Mouse (Mus musculus) heart, adult 2 months (tissue): ENCODE data around the gene Lgmn.

ENCODE experiments used
- CTCF ChIP-seq: fragments of 200-600 bp; IDR thresholded peaks from 2 replicates; pipeline ENCODE4 v1.8.1; 2022; ENCODE audit warnings: antibody characterized with exemption, mild to moderate bottlenecking, moderate library complexity
- EP300 ChIP-seq: fragments of 200-500 bp; IDR thresholded peaks from 2 replicates; pipeline ENCODE4 v1.6.1; 2011; ENCODE audit warnings: low read depth, low read length, control low read depth; ENCODE audit not compliant: insufficient read depth
- POLR2A ChIP-seq: fragments of 200-500 bp; IDR thresholded peaks from 2 replicates; pipeline ENCODE4 v1.6.1; 2011; ENCODE audit warnings: mild to moderate bottlenecking, low read depth, low read length, control low read depth; ENCODE audit not compliant: insufficient read depth

DNA sequence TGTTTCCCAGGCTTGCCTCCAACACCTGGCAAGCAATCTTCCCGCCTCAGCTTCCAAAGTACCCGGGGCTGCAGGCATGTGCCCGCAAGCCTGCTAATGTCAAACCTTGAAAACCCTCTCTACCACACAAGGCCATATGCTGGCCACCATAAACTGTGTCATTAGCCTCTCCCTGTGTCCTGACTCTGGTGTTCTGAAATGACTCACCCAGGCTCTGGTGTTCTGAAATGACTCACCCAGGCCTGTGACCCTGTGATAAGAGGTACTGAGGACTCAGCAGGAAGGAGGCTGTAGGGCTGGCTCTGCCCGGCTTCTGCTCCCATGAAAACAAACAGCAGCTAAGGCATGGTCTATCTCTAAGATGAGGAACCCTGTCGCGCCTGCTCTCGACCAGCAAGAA, 13.3 kb downstream of the Lgmn start:
- TF ChIP-seq CTCF, result no peak
- TF ChIP-seq POLR2A, result no peak
- no peak for TF ChIP-seq EP300
